Mouse (Mus musculus) hindbrain, embryonic 11.5 days (tissue): Measurements from ENCODE around the gene Chrm4. TPM values are rescaled to one million over a fixed set of nuclear protein-coding genes. Genes with fewer than 3 reads are reported as not detected.

Source experiments
- ATAC-seq: fragments of 200-750 bp; cut with Nextera tagmentation; 2 replicates; pipeline ENCODE4 v1.8.0; 2017; ENCODE audit warnings: mild to moderate bottlenecking, moderate TSS enrichment, moderate library complexity; ENCODE audit not compliant: low FRiP score
- DNase-seq: peaks from one replicate; pipeline ENCODE4 v3.0.0-alpha.2; 2015; ENCODE audit warnings: low spot score
- H3K27ac ChIP-seq: fragments of 300-500 bp; sonication (generic); 2 replicates; pipeline ENCODE4 v1.5.1; 2014; ENCODE audit warnings: mild to moderate bottlenecking, low read depth, low read length
- H3K27me3 ChIP-seq: fragments of 300-500 bp; sonication (generic); 2 replicates; pipeline ENCODE4 v1.6.1; 2014; ENCODE audit warnings: mild to moderate bottlenecking, low read length, moderate library complexity, mixed read lengths; ENCODE audit not compliant: control insufficient read depth, insufficient read depth
- H3K36me3 ChIP-seq: fragments of 300-500 bp; sonication (generic); 2 replicates; pipeline ENCODE4 v1.6.1; 2014; ENCODE audit warnings: mild to moderate bottlenecking, low read length, moderate library complexity, mixed read lengths; ENCODE audit not compliant: control insufficient read depth, insufficient read depth
- H3K4me1 ChIP-seq: fragments of 300-500 bp; sonication (generic); replicated peaks from 2 replicates; pipeline ENCODE4 v1.6.1; 2014; ENCODE audit warnings: low read length, mixed read lengths; ENCODE audit not compliant: control insufficient read depth, insufficient read depth
- H3K4me2 ChIP-seq: fragments of 300-500 bp; sonication (generic); replicated peaks from 2 replicates; pipeline ENCODE4 v1.6.1; 2014; ENCODE audit warnings: mild to moderate bottlenecking, low read depth, low read length
- H3K4me3 ChIP-seq: fragments of 300-500 bp; sonication (generic); 2 replicates; pipeline ENCODE4 v1.5.1; 2014; ENCODE audit warnings: low read depth, low read length
- H3K9ac ChIP-seq: fragments of 300-500 bp; sonication (generic); 2 replicates; pipeline ENCODE4 v1.6.1; 2014; ENCODE audit warnings: low read depth, low read length
- H3K9me3 ChIP-seq: fragments of 300-500 bp; sonication (generic); 2 replicates; pipeline ENCODE4 v1.6.1; 2016; ENCODE audit warnings: low read length; ENCODE audit not compliant: control insufficient read depth
- WGBS: fragments of 180-500 bp; shearing (Covaris S2); extraction: QIAGEN DNeasy Blood & Tissue Kit; methylation state at CpG from one replicate; pipeline ENCODE4 v1.1.7; 2014; 5-methylcytosine and 5-hydroxymethylcytosine counted together
- polyA plus RNA-seq: library from polyadenylated mRNA; unstranded; fragments of >200 nt; fragmentation: Nextera tagmentation; extraction: Ambion mirVana; gene quantifications from 2 replicates; pipeline ENCODE4 v1.2.1, GENCODE M21; 2014

Gene Chrm4
- polyA plus RNA-seq, result 0.20 and 0.42 TPM in 2 replicates

DNA sequence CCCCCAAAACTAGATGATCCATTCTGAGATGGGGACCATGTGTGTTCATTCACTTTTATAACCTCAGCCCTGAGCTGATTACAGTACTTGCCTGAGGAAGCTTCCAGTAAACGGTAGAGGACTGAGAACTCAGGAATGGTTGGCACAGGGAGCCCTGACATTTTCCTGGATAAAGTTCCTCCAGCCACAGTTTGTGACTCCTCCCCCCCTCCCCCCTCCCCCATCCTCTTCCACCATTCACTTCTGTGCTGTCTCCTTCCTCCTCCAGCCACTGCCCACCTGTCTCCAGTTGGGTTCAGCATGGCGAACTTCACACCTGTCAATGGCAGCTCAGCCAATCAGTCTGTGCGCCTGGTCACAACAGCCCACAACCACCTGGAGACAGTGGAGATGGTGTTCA, at the start of gene Chrm4:
Gene Chrm4 (plus strand): TSS at position 301 of the 400 bp plus-strand sequence.
- H3K36me3 ChIP-seq, result no peaks in the 10 kb centered on the region
- ATAC-seq, result no peak
- no peak for DNase-seq
- H3K27me3 ChIP-seq, result peaks cover 18% of the 10 kb centered on the region
- whole genome bisulfite sequencing, result 98% methylated on average over 3 of the region's 3 CpGs
- no peak within 1 kb of the TSS for H3K4me3 ChIP-seq
- no peaks in the 10 kb centered on the region; the same call in 1 of the 2 replicates for H3K4me1 ChIP-seq
- H3K4me2 ChIP-seq, result peak within 1 kb of the TSS; percentile 17; the same call in 1 of the 2 replicates
- no peaks in the 10 kb centered on the region for H3K9me3 ChIP-seq
- no peak within 1 kb of the TSS for H3K9ac ChIP-seq
- H3K27ac ChIP-seq, result no peak within 1 kb of the TSS

GRCm38 (mm10) chr2:91878387-91879180, 48.5 kb upstream of the Chrm4 start:
- WGBS, result 83% methylated on average over 7 of the region's 7 CpGs
- Histone ChIP-seq H3K27ac (no peak overlapping the region), H3K4me1 (no peaks in the 10 kb centered on the region), H3K4me2 (no peak overlapping the region), H3K9me3 (no peaks in the 10 kb centered on the region), H3K9ac (no peak overlapping the region), H3K36me3 (no peaks in the 10 kb centered on the region), H3K27me3 (no peaks in the 10 kb centered on the region), H3K4me3 (no peak overlapping the region)
- DNase-seq, result no peak
- ATAC-seq, result no peak

GRCm38 (mm10) chr2:91883961-91884360, 43.1 kb upstream of the Chrm4 start:
- H3K27me3 ChIP-seq, result no peaks in the 10 kb centered on the region
- no peaks in the 10 kb centered on the region for H3K4me1 ChIP-seq
- no peaks in the 10 kb centered on the region for H3K9me3 ChIP-seq
- no peak overlapping the region for H3K4me2 ChIP-seq
- ATAC-seq (no peak), DNase-seq (no peak)
- no peak overlapping the region for H3K4me3 ChIP-seq
- no peak overlapping the region for H3K9ac ChIP-seq
- H3K36me3 ChIP-seq, result peaks cover 7% of the 10 kb centered on the region; the same call in 1 of the 2 replicates
- 86% methylated on average over 4 of the region's 4 CpGs for WGBS
- no peak overlapping the region for H3K27ac ChIP-seq

GRCm38 (mm10) chr2:91884616-91885015, 42.4 kb upstream of the Chrm4 start:
- Histone ChIP-seq H3K4me2 (no peak overlapping the region), H3K4me3 (no peak overlapping the region), H3K27ac (no peak overlapping the region), H3K9ac (no peak overlapping the region), H3K4me1 (no peaks in the 10 kb centered on the region), H3K27me3 (no peaks in the 10 kb centered on the region), H3K36me3 (peaks cover 7% of the 10 kb centered on the region; the same call in 1 of the 2 replicates), H3K9me3 (no peaks in the 10 kb centered on the region)
- 84% methylated on average over 4 of the region's 4 CpGs for WGBS
- DNase-seq, result no peak
- ATAC-seq, result no peak

DNA sequence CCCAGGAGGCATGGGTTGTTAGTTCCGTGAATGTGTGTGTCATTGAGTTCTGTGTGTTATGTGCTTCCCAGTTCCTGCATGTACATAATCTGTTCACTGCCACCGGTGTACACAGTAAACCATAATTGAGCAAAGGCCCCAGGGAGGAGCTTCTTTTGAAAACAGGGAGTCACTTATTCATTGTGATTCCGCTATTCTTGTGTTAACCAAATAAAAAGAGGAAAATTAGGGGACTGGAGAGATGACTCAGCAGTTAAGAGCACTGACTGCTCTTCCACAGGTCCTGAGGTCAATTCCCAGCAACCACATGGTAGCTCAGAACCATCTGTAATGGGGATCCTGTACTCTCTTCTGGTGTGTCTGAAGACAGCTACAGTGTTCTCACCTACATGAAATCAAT, 32.3 kb upstream of the Chrm4 start:
- no peaks in the 10 kb centered on the region for H3K4me1 ChIP-seq
- H3K27ac ChIP-seq, result no peak overlapping the region
- no peaks in the 10 kb centered on the region for H3K27me3 ChIP-seq
- H3K9me3 ChIP-seq, result no peaks in the 10 kb centered on the region
- ATAC-seq (no peak), DNase-seq (no peak)
- H3K4me3 ChIP-seq, result no peak overlapping the region
- no peak overlapping the region for H3K4me2 ChIP-seq
- no peak overlapping the region for H3K9ac ChIP-seq
- no peaks in the 10 kb centered on the region for H3K36me3 ChIP-seq
- WGBS, result 89% methylated on average over 3 of the region's 3 CpGs

GRCm38 (mm10) chr2:91895401-91895800, 31.6 kb upstream of the Chrm4 start:
- no peak for ATAC-seq
- WGBS, result 95% methylated on average over 3 of the region's 3 CpGs
- H3K36me3 ChIP-seq, result no peaks in the 10 kb centered on the region
- H3K9ac ChIP-seq, result no peak overlapping the region
- no peaks in the 10 kb centered on the region for H3K27me3 ChIP-seq
- H3K27ac ChIP-seq, result no peak overlapping the region
- H3K9me3 ChIP-seq, result no peaks in the 10 kb centered on the region
- H3K4me3 ChIP-seq, result no peak overlapping the region
- no peak overlapping the region for H3K4me2 ChIP-seq
- H3K4me1 ChIP-seq, result no peaks in the 10 kb centered on the region
- DNase-seq, result no peak

DNA sequence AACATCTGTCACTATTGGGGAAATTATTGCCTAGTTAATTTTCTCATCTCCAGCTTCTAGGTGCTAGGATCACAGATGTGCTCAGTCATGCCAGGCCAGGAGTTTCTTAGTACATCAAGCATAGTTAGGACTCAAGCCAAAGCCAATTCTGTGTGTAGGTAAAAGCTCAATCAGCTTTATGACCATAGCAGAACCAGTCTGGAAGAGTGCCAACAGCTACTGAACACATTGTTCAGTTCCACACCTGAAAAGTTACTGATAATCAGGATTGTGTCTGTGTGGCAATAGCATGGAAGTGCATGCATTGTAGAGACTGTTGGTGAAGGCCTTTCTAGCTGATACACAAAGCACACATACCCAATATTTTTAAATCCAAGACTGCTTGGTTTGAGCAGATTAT, 29.1 kb upstream of the Chrm4 start:
- ATAC-seq, result no peak
- Histone ChIP-seq H3K36me3 (no peaks in the 10 kb centered on the region), H3K4me3 (no peak overlapping the region), H3K27ac (no peak overlapping the region), H3K27me3 (no peaks in the 10 kb centered on the region), H3K9me3 (no peaks in the 10 kb centered on the region), H3K9ac (no peak overlapping the region), H3K4me1 (no peaks in the 10 kb centered on the region), H3K4me2 (no peak overlapping the region)
- DNase-seq, result no peak

GRCm38 (mm10) chr2:91899141-91899540, 27.9 kb upstream of the Chrm4 start:
- Histone ChIP-seq H3K4me3 (no peak overlapping the region), H3K9ac (no peak overlapping the region), H3K36me3 (no peaks in the 10 kb centered on the region), H3K27me3 (no peaks in the 10 kb centered on the region), H3K4me1 (no peaks in the 10 kb centered on the region), H3K9me3 (no peaks in the 10 kb centered on the region), H3K27ac (no peak overlapping the region), H3K4me2 (no peak overlapping the region)
- WGBS, result 92% methylated on average over 3 of the region's 3 CpGs
- ATAC-seq, result no peak
- no peak for DNase-seq

GRCm38 (mm10) chr2:91900431-91900830, 26.6 kb upstream of the Chrm4 start:
- no peaks in the 10 kb centered on the region for H3K9me3 ChIP-seq
- ATAC-seq (no peak), DNase-seq (no peak)
- no peaks in the 10 kb centered on the region for H3K27me3 ChIP-seq
- H3K4me3 ChIP-seq, result no peak overlapping the region
- no peaks in the 10 kb centered on the region for H3K36me3 ChIP-seq
- H3K27ac ChIP-seq, result no peak overlapping the region
- no peaks in the 10 kb centered on the region for H3K4me1 ChIP-seq
- no peak overlapping the region for H3K9ac ChIP-seq
- no peak overlapping the region for H3K4me2 ChIP-seq
- WGBS, result 94% methylated on average over 8 of the region's 8 CpGs
